ENCODE assay signal across 8 mouse cellular contexts in genomic region chr13:23621532-23622174, GRCm38 (mm10). TPM values are rescaled to one million over a fixed set of nuclear protein-coding genes. Genes with fewer than 3 reads are reported as not detected.
DNase-seq lines count a peak whose midpoint lies in the region; ATAC-seq lines count a peak whose summit lies in the region.

No protein-coding gene starts in this region.

- WGBS in embryonic facial prominence, embryonic 11.5 days = under 1% methylated on average over 18 of the region's 18 CpGs
- under 1% methylated on average over 18 of the region's 18 CpGs for whole genome bisulfite sequencing in limb, embryonic 11.5 days
- under 1% methylated on average over 18 of the region's 18 CpGs for WGBS in midbrain, embryonic 13.5 days

- H3K4me1 ChIP-seq in embryonic facial prominence, embryonic 11.5 days (ENCODE audit: control insufficient read depth, insufficient read depth, low read length) = no peaks in the 10 kb centered on the region
- H3K4me1 ChIP-seq in limb, embryonic 11.5 days (ENCODE audit: control insufficient read depth, insufficient read depth, low read length) = peaks cover 4% of the 10 kb centered on the region; the same call in 1 of the 2 replicates
- peaks cover 28% of the 10 kb centered on the region for H3K4me1 ChIP-seq in midbrain, embryonic 13.5 days (replicated peaks)

- H3K9ac ChIP-seq in embryonic facial prominence, embryonic 11.5 days (replicated peaks; ENCODE audit: low read length) = peak overlapping the region; percentile 77
- peak overlapping the region; percentile 95 for H3K9ac ChIP-seq in limb, embryonic 11.5 days (ENCODE audit: low read length)
- peak overlapping the region; percentile 89 for H3K9ac ChIP-seq in midbrain, embryonic 13.5 days (replicated peaks)

- peak overlapping the region; percentile 90 for H3K27ac ChIP-seq in embryonic facial prominence, embryonic 11.5 days (replicated peaks; ENCODE audit: low read depth, low read length)
- H3K27ac ChIP-seq in limb, embryonic 11.5 days (replicated peaks; ENCODE audit: low read depth, low read length) = peak overlapping the region; percentile 99
- peak overlapping the region; percentile 96 for H3K27ac ChIP-seq in midbrain, embryonic 13.5 days

- peak; percentile 89 for ATAC-seq in embryonic facial prominence, embryonic 11.5 days (replicated peaks; ENCODE audit: insufficient number of reproducible peaks, low FRiP score, low TSS enrichment, low read depth)
- peak; percentile 69 for ATAC-seq in granulocyte monocyte progenitor cell, adult 5-6 weeks (replicated peaks; ENCODE audit: poor library complexity, severe bottlenecking)
- ATAC-seq in limb, embryonic 11.5 days (ENCODE audit: insufficient number of reproducible peaks, low FRiP score, low TSS enrichment, low read depth) = peak; percentile 88
- peak; percentile 85 for ATAC-seq in midbrain, embryonic 13.5 days

- H3K36me3 ChIP-seq in embryonic facial prominence, embryonic 11.5 days (replicated peaks; ENCODE audit: control insufficient read depth, insufficient read depth, low read depth, low read length) = no peaks in the 10 kb centered on the region
- H3K36me3 ChIP-seq in limb, embryonic 11.5 days (ENCODE audit: control insufficient read depth, insufficient read depth, low read length) = no peaks in the 10 kb centered on the region
- H3K36me3 ChIP-seq in midbrain, embryonic 13.5 days = no peaks in the 10 kb centered on the region

- DNase-seq in embryo, embryonic 10 days (ENCODE audit: low spot score) = peak; percentile 87
- DNase-seq in embryo, embryonic 10.5 days (ENCODE audit: low spot score) = no peak
- no peak for DNase-seq in embryonic facial prominence, embryonic 11.5 days (ENCODE audit: low spot score)
- DNase-seq in kidney, adult 18-20 months = peak; percentile 70
- peak; percentile 86 for DNase-seq in limb, embryonic 11.5 days (ENCODE audit: low spot score)
- peak; percentile 77 for DNase-seq in spleen, adult 12 weeks (ENCODE audit: low spot score)

- H3K4me2 ChIP-seq in embryonic facial prominence, embryonic 11.5 days (ENCODE audit: low read depth, low read length) = peak overlapping the region; percentile 62
- H3K4me2 ChIP-seq in limb, embryonic 11.5 days (ENCODE audit: low read depth, severe bottlenecking) = peak overlapping the region; percentile 94
- H3K4me2 ChIP-seq in midbrain, embryonic 13.5 days (replicated peaks) = peak overlapping the region; percentile 98

- H3K27me3 ChIP-seq in embryonic facial prominence, embryonic 11.5 days (ENCODE audit: control insufficient read depth, insufficient read depth, low read length) = no peaks in the 10 kb centered on the region
- H3K27me3 ChIP-seq in limb, embryonic 11.5 days (ENCODE audit: control insufficient read depth, insufficient read depth, low read length) = no peaks in the 10 kb centered on the region
- peaks cover 2% of the 10 kb centered on the region; the same call in 1 of the 2 replicates for H3K27me3 ChIP-seq in midbrain, embryonic 13.5 days

- peak overlapping the region; percentile 48 for H3K4me3 ChIP-seq in embryonic facial prominence, embryonic 11.5 days (ENCODE audit: low read depth, low read length)
- peak overlapping the region; percentile 70 for H3K4me3 ChIP-seq in limb, embryonic 11.5 days (ENCODE audit: low read depth, low read length)
- H3K4me3 ChIP-seq in midbrain, embryonic 13.5 days (replicated peaks) = peak overlapping the region; percentile 71

- no peaks in the 10 kb centered on the region for H3K9me3 ChIP-seq in embryonic facial prominence, embryonic 11.5 days (replicated peaks; ENCODE audit: control insufficient read depth, low read length)
- no peaks in the 10 kb centered on the region for H3K9me3 ChIP-seq in limb, embryonic 11.5 days (ENCODE audit: control insufficient read depth, low read length)
- H3K9me3 ChIP-seq in midbrain, embryonic 13.5 days = no peaks in the 10 kb centered on the region

RNA-seq across cellular contexts. Expression of gene Hist1h1e, which starts 0.7 kb away (rescaled TPM):
- 23.0 and 24.4 TPM in 2 replicates for polyA plus RNA-seq in embryonic facial prominence, embryonic 11.5 days (2014; fragmentation: Nextera tagmentation; extraction: Ambion mirVana)
- 111 and 199 TPM in 2 replicates for total RNA-seq in granulocyte monocyte progenitor cell, adult 5-6 weeks (2014; fragmentation: Nextera tagmentation)
- total RNA-seq in granulocyte monocyte progenitor cell, adult 5-6 weeks (2017) = 255 and 282 TPM in 2 replicates
- 20.3 and 24.6 TPM in 2 replicates for polyA plus RNA-seq in limb, embryonic 11.5 days (2014; fragmentation: Nextera tagmentation; extraction: Ambion mirVana)
- polyA plus RNA-seq in midbrain, embryonic 13.5 days (2015; fragmentation: Nextera tagmentation; extraction: Ambion mirVana) = 12.6 and 15.0 TPM in 2 replicates

RNA-seq across cellular contexts. Expression of gene Hist1h2be, which starts 0.7 kb away (rescaled TPM):
- polyA plus RNA-seq in embryonic facial prominence, embryonic 11.5 days (2014; fragmentation: Nextera tagmentation; extraction: Ambion mirVana) = 2.1 and 3.1 TPM in 2 replicates
- total RNA-seq in granulocyte monocyte progenitor cell, adult 5-6 weeks (2014; fragmentation: Nextera tagmentation) = 16.4 and 17.5 TPM in 2 replicates
- total RNA-seq in granulocyte monocyte progenitor cell, adult 5-6 weeks (2017) = 82.4 and 146 TPM in 2 replicates
- 3.1 and 3.9 TPM in 2 replicates for polyA plus RNA-seq in limb, embryonic 11.5 days (2014; fragmentation: Nextera tagmentation; extraction: Ambion mirVana)
- 1.4 and 2.0 TPM in 2 replicates for polyA plus RNA-seq in midbrain, embryonic 13.5 days (2015; fragmentation: Nextera tagmentation; extraction: Ambion mirVana)

RNA-seq across cellular contexts. Expression of gene Hist1h4d, which starts 40.3 kb away (rescaled TPM):
- 115 and 122 TPM in 2 replicates for polyA plus RNA-seq in embryonic facial prominence, embryonic 11.5 days (2014; fragmentation: Nextera tagmentation; extraction: Ambion mirVana)
- total RNA-seq in granulocyte monocyte progenitor cell, adult 5-6 weeks (2014; fragmentation: Nextera tagmentation) = 116 and 278 TPM in 2 replicates
- total RNA-seq in granulocyte monocyte progenitor cell, adult 5-6 weeks (2017) = 929 and 1,118 TPM in 2 replicates
- polyA plus RNA-seq in limb, embryonic 11.5 days (2014; fragmentation: Nextera tagmentation; extraction: Ambion mirVana) = 133 and 134 TPM in 2 replicates
- polyA plus RNA-seq in midbrain, embryonic 13.5 days (2015; fragmentation: Nextera tagmentation; extraction: Ambion mirVana) = 74.3 and 84.0 TPM in 2 replicates

RNA-seq across cellular contexts. Expression of gene Hist1h3d, which starts 46.1 kb away (rescaled TPM):
- 10.2 and 11.3 TPM in 2 replicates for polyA plus RNA-seq in embryonic facial prominence, embryonic 11.5 days (2014; fragmentation: Nextera tagmentation; extraction: Ambion mirVana)
- 52.8 and 62.0 TPM in 2 replicates for total RNA-seq in granulocyte monocyte progenitor cell, adult 5-6 weeks (2014; fragmentation: Nextera tagmentation)
- total RNA-seq in granulocyte monocyte progenitor cell, adult 5-6 weeks (2017) = 83.5 and 136 TPM in 2 replicates
- 12.6 and 13.2 TPM in 2 replicates for polyA plus RNA-seq in limb, embryonic 11.5 days (2014; fragmentation: Nextera tagmentation; extraction: Ambion mirVana)
- polyA plus RNA-seq in midbrain, embryonic 13.5 days (2015; fragmentation: Nextera tagmentation; extraction: Ambion mirVana) = 2.1 and 3.1 TPM in 2 replicates

RNA-seq across cellular contexts. Expression of gene Hist1h2ad, which starts 47.5 kb away (rescaled TPM):
- 2.1 and 3.8 TPM in 2 replicates for polyA plus RNA-seq in embryonic facial prominence, embryonic 11.5 days (2014; fragmentation: Nextera tagmentation; extraction: Ambion mirVana)
- not detected in 2 replicates for total RNA-seq in granulocyte monocyte progenitor cell, adult 5-6 weeks (2014; fragmentation: Nextera tagmentation)
- total RNA-seq in granulocyte monocyte progenitor cell, adult 5-6 weeks (2017) = 685 and 1,721 TPM in 2 replicates
- polyA plus RNA-seq in limb, embryonic 11.5 days (2014; fragmentation: Nextera tagmentation; extraction: Ambion mirVana) = 2.2 and 3.1 TPM in 2 replicates
- 0.93 and 1.7 TPM in 2 replicates for polyA plus RNA-seq in midbrain, embryonic 13.5 days (2015; fragmentation: Nextera tagmentation; extraction: Ambion mirVana)

Comparison
In these comparisons a context has a peak if more than half of its experiments do, and no peak if none do; other contexts are left out.
1. DNase-seq: peak in embryo, embryonic 10 days (single experiment), kidney, adult 18-20 months (single experiment), limb, embryonic 11.5 days (single experiment) and spleen, adult 12 weeks (single experiment); none in embryo, embryonic 10.5 days (single experiment) and embryonic facial prominence, embryonic 11.5 days (single experiment).
2. Peak in every context shown above with its lines, with median percentiles within 50 percentile points of each other: ATAC-seq, H3K27ac ChIP-seq, H3K4me2 ChIP-seq, H3K4me3 ChIP-seq and H3K9ac ChIP-seq.